Mouse (Mus musculus): Measurements from ENCODE around the gene Plekha6.

DNA sequence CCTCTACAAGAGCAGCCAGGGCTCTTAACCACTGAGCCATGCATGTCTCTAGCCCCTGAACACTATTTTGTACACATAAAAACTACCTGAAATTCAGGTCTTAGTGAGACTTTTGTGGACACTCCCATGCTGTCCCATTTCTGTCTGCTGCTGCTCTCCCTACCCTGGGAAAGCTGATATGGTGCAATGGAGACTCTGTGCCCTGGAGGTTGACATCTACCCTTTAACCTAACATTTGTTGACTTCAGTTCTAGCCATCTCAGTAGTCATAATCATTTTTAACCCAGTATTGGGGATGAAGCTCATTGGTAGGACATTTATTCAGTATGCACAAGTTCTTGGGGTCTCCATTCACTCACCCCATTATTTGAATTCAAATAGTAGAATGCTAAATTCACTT, 60.7 kb downstream of the Plekha6 start:
- TF ChIP-seq GATA1 (IDR thresholded peaks at IDR 0.05; ENCODE audit: borderline replicate concordance, low read length) (no peak), FLI1 (IDR thresholded peaks at IDR 0.05; ENCODE audit: low read length) (no peak)
